Mouse (Mus musculus) heart, postnatal 0 days (tissue): ENCODE measurements around the gene Fbxo45.

Experiments
- CTCF ChIP-seq: IDR thresholded peaks from 2 replicates; pipeline ENCODE4 v1.5.1; 2016; ENCODE audit warnings: antibody characterized with exemption, control low read depth, low read depth
- EP300 ChIP-seq: IDR thresholded peaks from 2 replicates; pipeline ENCODE4 v1.6.1; 2016; ENCODE audit warnings: antibody characterized with exemption, low read depth

DNA sequence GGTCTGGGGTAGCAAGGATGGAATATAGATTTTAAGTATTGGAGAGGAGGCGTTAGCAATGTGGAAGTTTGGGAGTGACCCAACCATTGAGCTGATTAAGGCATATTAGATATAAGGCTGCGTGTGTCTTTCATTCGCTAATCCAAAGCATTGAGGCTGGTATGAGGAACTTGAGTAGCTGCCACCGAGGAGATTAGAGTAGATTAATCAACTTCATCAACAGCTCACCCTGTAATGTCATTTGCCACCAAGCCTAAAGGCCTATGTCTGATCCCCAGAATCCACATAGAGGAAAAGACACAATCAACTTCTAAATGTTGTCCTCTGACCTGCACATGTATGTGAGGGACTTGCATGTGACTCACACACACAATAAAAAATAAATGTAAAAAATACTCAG is 25.2 kb downstream of the Fbxo45 start:
- TF ChIP-seq CTCF (no peak), EP300 (no peak)
